In genomic region chr15:82401516-82401915, GRCm38 (mm10) we compare ENCODE assay signal across 26 mouse cellular contexts. TPM values are rescaled to one million over a fixed set of nuclear protein-coding genes. Genes with fewer than 3 reads are reported as not detected.
"Had no signal": no experiment of that assay in that cellular context is flagged by ENCODE, and none has a peak within 500 bp of the region (broad histone marks: within the 10 kb centered on the region; RNA-seq: fewer than 3 reads in every experiment).

No protein-coding gene starts in this region.

- H3K27me3 ChIP-seq: midbrain, embryonic 12.5 days; neural tube, embryonic 13.5 days; neural tube, embryonic 15.5 days had no signal

- H3K9ac ChIP-seq: lung, embryonic 14.5 days; midbrain, embryonic 12.5 days; neural tube, embryonic 13.5 days; neural tube, embryonic 15.5 days had no signal

- H3K27ac ChIP-seq: midbrain, embryonic 10.5 days; midbrain, embryonic 12.5 days; neural tube, embryonic 13.5 days; neural tube, embryonic 15.5 days had no signal

- H3K4me2 ChIP-seq: lung, embryonic 14.5 days; midbrain, embryonic 12.5 days; neural tube, embryonic 13.5 days; neural tube, embryonic 15.5 days had no signal

- H3K9me3 ChIP-seq: midbrain, embryonic 10.5 days; midbrain, embryonic 12.5 days; neural tube, embryonic 13.5 days; neural tube, embryonic 15.5 days had no signal

- DNase-seq: lung, embryonic 14.5 days; lung, postnatal 10 days; lung, postnatal 4 days; midbrain, embryonic 14.5 days; retina, postnatal 1 day; right cerebral cortex, adult 18-20 months; right cerebral cortex, postnatal 25 days; right cerebral cortex, postnatal 4 days; spleen, adult 18-20 months; thymus, adult 18-20 months; thymus, postnatal 14 days; thymus, postnatal 36 days had no signal

- H3K36me3 ChIP-seq: midbrain, embryonic 10.5 days; midbrain, embryonic 12.5 days; neural tube, embryonic 13.5 days; neural tube, embryonic 15.5 days had no signal

- H3K4me3 ChIP-seq: midbrain, embryonic 10.5 days; midbrain, embryonic 12.5 days; myocyte; neural tube, embryonic 13.5 days; neural tube, embryonic 15.5 days had no signal

- H3K4me1 ChIP-seq: midbrain, embryonic 12.5 days; neural tube, embryonic 13.5 days; neural tube, embryonic 15.5 days had no signal

- ATAC-seq: midbrain, embryonic 16.5 days had no signal

RNA-seq across cellular contexts. Expression of gene Cyp2d10, which starts 5.5 kb away (rescaled TPM):
- total RNA-seq: megakaryocyte, adult 5-6 weeks; megakaryocyte-erythroid progenitor cell, adult 5-6 weeks had no signal
- polyA plus RNA-seq: lung, embryonic 14.5 days; midbrain, embryonic 10.5 days; midbrain, embryonic 12.5 days; midbrain, embryonic 14.5 days; midbrain, embryonic 16.5 days; myocyte; neural tube, embryonic 11.5 days; neural tube, embryonic 13.5 days; neural tube, embryonic 15.5 days; stomach, embryonic 14.5 days; thymus, postnatal 0 days had no signal

RNA-seq across cellular contexts. Expression of gene Cyp2d11, which starts 7.7 kb away (rescaled TPM):
- total RNA-seq: megakaryocyte, adult 5-6 weeks; megakaryocyte-erythroid progenitor cell, adult 5-6 weeks had no signal
- polyA plus RNA-seq: lung, embryonic 14.5 days; lung, embryonic 16.5 days; midbrain, embryonic 10.5 days; midbrain, embryonic 12.5 days; midbrain, embryonic 14.5 days; midbrain, embryonic 16.5 days; myocyte; neural tube, embryonic 11.5 days; neural tube, embryonic 13.5 days; neural tube, embryonic 15.5 days; small intestine, adult 2 months; stomach, embryonic 14.5 days; stomach, embryonic 16.5 days; thymus, postnatal 0 days had no signal

RNA-seq across cellular contexts. Expression of gene Cyp2d22, which starts 21.5 kb away (rescaled TPM):
- total RNA-seq: megakaryocyte-erythroid progenitor cell, adult 5-6 weeks had no signal

RNA-seq across cellular contexts. Expression of gene Cyp2d9, which starts 31.7 kb away (rescaled TPM):
- total RNA-seq: megakaryocyte, adult 5-6 weeks; megakaryocyte-erythroid progenitor cell, adult 5-6 weeks had no signal
- polyA plus RNA-seq: lung, embryonic 14.5 days; lung, embryonic 16.5 days; midbrain, embryonic 10.5 days; midbrain, embryonic 12.5 days; midbrain, embryonic 14.5 days; midbrain, embryonic 16.5 days; myocyte; neural tube, embryonic 11.5 days; neural tube, embryonic 13.5 days; neural tube, embryonic 15.5 days; small intestine, adult 2 months; stomach, embryonic 14.5 days; thymus, postnatal 0 days had no signal
